Mouse (Mus musculus): ENCODE measurements around the gene Bcl2l1.

The Bcl2l1 gene

DNA sequence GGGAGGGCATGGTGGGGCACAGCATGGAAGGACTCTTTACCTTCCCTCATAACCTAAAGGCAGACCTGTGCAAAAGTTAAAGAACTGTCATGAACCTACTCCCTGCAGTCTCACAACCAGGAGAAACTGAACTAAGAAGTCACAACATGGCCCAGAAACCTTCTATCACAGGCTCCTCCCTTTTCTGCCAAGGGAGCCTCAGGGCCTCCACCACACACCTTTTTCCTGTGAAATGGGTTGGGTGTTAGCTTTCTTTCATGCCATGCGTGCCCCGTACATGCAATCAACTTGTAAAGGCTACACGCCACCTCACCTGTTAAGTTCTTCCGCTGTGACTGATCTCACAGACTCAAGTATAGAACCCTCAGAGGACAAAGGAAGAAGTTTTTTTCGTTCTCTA lies 28.4 kb downstream of the Bcl2l1 start:
- DNase-seq (ENCODE audit: low spot score): no peak

DNA sequence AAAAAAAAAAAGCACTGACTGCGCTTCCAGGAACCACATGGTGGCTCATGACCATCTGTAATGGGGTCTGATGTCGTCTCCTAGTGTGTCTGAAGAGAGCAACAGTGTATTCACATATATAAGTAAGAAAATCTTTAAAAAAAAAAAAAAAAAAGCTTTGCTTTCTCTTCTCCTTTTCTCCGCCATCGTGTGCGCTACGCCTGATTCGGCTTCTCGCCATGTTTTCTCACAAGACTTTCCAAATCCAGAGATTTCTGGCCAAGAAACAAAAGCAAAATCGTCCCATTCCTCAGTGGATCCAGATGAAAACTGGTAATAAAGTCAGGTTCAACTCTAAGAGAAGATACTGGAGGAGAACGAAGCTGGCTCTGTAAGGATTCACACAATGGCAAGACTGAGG lies 29.2 kb downstream of the Bcl2l1 start:
- no peak for DNase-seq (ENCODE audit: low spot score)

DNA sequence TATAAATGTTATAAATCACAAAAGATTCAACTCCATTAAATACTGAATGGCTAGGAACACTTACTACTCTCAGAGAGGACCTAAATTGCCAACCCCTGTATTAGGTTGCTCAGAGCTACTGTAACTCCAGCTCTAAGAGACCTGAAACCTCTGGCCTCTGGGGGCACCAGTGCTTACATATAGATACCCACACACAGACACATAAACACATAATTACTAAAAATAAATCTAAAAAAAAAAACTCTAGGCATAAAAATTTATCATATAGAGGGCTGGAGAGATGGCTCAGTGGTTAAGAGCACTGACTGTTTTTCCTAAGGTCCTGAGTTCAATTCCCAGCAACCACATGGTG lies 30.8 kb downstream of the Bcl2l1 start:
- DNase-seq (ENCODE audit: low spot score): no peak

DNA sequence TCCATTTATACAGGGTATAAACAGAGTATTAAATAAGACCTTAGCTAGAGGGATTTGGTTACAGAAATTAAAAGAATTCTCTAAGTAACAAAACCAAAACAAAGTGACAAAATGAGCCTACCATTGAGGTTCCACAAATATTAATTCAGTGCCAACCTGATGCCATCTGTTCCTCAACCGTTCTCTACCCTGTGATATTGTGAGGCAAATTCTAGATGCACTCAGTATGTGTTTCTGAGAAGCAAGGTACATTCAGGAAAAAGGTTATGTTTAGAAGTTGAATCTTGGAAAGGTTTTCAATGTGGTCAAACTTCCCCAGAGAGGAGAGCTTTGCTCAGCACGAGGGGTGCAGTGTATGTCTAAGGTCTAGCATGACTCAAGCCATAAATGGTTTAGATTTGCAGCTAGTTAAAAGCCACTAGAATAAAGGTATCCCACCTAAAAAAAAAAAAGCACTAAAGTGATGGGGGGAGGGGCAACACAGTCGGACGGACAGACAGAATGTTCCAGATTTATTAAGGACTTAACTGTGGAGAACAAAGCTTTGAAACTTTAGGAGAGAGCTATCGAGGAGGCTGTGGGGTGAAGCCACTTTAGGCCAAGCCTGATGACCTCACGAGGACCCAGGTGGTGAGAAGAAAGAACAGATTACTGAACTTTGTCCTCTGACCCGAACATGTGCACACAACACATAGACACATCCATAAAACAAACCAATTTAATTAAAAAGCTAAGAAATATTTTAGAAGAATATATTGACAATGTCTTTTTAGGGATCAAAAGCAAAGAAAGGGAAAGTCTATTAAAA lies 31.4 kb downstream of the Bcl2l1 start:
- no peak for DNase-seq (ENCODE audit: low spot score)

DNA sequence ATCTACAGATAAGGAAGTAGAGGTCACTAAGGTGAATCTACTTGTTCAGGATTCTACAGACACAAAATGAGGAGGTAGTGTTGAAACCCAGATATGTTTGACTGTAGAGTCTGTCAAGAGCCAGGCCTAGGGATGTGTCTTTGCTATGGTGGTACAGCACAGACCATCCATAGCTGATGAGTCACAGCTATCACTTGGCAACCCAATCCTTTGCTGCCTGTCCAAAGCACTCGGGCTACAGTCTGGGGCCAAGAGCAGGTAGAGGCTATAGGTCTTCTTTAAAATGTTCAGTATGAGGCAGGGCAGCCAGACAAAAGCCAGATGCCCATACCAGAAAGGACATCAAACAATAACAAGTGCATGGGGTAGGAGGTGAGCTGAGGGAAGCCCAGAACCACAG lies 33.9 kb downstream of the Bcl2l1 start:
- DNase-seq (ENCODE audit: low spot score): no peak

DNA sequence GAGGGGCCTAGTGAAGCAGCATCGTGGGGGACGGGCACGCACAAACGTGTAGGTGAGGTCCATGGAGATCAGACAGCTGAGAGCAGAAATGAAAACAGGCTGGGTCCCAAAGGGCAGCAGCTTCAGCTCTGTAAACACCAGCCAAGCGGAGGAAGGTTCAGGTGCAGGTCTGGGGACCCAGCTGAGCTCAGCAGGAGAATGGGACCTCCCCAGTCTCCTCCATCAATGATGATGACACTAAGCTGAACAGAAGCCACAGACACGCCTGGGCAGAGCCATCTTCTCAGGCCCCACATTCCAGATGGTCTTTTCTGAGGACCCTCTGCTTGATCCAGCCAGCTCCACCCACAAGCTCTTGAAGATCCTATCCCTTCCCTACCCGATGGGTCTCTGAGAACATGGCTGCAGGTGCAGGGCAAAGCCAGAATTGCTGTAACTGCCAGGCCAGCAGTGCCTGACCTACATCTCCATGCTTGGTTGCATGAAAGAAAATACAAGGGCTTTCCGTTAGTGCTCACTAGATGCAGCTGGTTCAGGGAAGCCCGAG lies 37.2 kb downstream of the Bcl2l1 start:
- DNase-seq (ENCODE audit: low spot score): no peak

DNA sequence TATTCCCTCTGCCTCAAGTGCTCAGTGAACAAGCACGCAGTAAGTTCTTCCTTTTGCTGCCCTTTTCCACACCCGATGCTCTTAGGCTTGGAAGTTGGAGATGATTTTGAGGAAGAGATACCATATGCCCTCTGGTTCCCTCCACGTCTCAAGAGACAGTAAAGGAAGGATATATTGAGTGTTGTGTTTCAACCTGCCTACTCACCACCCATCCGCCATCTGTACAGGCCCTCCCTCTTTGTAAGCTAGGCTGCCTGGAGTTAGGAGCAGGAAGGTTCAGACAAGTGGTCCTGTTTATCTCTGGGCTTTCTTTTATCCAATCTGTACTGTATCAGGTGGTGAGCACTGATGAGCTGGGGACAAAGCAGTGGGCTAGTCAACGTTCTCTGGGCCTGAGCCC lies 38.1 kb downstream of the Bcl2l1 start:
- DNase-seq (ENCODE audit: low spot score): no peak

DNA sequence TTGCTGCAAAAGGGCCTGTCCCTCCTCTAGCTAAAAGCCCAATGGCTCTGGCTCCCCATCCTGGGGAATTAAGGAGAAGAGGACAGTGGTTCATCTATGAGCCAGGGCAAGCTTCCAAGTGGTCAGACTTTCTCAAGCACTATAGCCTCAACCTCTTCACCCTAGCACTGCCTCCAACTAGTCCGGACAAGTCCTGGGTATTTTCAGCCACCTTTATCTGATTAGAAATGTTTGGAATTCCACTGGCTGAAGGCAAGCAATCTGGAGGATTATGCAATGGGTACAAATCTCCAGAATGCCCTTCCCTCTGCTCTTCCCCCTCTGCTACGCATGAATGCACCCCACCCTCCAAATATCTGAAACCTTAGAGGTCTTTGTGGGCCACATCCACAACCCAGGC lies 39.1 kb downstream of the Bcl2l1 start:
- DNase-seq (ENCODE audit: low spot score): no peak

DNA sequence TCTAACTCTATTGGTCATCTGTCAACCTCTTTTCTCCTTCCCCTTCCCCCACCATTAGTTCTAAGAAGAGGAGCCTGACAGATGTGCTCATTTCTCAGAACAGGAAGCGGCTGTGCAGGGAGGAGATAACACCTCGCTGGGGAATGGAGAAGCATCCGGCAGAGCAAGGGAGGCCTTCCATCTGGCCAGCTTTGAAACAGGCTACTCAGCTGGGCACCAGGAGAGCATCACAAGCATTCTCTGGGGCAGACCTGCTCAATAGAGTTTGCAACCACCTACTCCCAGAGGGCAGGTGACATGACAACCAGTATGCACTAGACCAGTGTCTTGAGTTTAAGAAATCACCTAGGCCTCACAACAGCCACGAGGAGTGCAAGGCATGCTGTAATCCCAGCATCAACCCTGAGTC lies 41.9 kb downstream of the Bcl2l1 start:
- no peak for DNase-seq (ENCODE audit: low spot score)

DNA sequence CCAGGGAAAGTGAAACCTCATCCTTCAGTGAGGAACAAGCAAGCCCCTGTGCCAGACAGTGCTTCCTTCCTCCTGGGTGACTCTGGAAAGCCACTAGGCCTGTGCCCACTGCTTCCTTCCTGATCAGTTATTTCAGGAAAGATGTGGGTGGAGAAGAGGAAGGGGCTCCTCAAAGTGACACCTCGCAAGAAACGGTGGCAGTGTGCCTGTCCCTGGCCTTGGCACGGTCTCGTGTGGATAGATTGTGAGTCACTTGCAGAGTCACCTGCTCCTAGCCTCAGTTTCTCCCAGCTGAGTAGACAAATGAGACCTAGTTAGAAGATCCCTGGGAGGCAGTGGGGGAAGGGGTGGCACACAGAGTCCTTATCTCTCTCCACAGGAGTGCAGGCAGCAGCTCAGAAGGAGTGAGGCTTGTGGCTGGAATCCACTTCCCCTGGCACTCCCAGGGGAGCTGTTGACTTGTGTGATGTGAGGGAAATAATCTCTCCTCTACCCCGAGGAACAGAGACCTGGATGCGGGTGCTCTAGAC lies 42.6 kb downstream of the Bcl2l1 start:
- DNase-seq (ENCODE audit: low spot score): no peak

DNA sequence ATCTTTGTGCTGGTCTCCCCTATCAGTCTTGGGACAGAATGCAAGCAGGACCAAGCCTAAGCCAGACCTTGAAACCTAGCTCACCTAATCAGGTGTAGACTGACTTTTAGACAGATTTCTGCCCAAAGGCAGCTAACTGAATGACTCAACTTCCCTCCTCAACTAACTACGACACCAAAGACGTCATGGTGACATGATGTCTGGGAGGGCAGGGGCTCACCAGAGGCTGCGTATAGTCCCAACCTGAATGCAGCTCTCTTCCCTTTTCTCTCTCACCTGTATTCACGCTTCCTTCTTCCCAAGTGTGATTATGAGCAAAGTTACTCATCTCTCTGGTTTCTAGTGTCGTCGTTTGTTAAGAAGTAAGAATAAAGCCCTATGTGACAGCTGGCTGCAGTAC lies 44.0 kb downstream of the Bcl2l1 start:
- no peak for DNase-seq (ENCODE audit: low spot score)

DNA sequence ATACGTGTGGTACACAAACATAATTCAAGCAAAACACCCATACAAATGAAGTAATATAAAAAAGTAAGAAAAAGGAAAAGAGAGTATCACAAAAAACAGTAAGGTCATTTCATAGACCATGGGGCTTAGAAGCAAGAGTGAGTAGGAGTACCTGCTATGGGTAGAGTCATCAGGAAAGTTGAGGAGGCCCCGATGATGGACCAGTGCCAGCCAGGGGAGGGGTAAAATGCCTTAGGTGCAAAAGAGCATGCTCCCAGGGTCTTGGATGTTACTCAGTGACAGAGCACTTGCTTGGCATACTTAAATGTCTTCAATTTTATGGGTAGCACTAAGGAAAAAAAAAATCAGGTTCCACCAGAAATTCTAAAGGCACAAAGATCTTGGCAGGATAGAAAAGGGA lies 44.4 kb downstream of the Bcl2l1 start:
- DNase-seq (ENCODE audit: low spot score): no peak

DNA sequence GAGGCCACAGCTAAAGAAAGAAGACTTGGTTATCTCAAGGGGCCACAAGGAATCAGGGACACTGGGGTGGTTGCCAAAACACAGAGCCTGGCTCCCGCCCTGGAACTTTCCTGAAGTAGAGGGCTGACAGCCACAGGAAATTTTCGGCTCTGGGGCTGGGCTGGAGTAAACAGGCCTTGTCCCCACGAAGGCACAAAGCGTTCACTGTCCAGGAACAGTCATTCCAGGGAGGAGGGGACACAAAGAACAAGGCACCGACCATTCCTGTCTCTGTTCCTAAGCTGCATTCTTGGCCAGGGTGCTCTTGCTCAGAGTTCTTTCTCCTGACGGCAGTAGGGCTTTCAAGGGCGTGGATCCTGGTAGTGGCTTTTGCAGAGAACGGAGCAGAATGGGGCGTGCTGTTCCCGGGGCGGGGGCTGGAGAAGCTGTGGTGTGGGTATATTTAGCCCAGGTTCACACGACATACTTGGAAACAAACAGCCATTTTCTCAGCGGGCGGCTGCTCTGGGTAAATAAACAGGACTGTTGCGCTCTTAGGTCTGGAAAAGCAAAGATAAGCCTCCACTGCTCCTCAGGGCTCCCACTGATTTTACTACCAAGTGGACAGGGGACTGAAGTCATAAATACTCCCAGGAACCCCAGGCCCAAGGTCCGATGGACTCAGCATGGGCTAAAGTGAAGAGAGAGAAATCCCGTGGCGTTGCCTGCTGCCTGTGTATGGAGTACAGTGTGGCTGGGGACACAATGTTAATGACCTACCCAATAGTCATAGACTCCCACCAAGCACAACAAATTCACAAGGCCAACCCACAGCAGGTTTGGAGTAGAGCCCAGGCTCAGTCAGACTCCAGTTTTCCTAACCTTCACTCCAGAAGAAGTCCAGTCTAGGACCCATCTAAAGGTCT lies 45.8 kb downstream of the Bcl2l1 start:
- no peak for DNase-seq (ENCODE audit: low spot score)

DNA sequence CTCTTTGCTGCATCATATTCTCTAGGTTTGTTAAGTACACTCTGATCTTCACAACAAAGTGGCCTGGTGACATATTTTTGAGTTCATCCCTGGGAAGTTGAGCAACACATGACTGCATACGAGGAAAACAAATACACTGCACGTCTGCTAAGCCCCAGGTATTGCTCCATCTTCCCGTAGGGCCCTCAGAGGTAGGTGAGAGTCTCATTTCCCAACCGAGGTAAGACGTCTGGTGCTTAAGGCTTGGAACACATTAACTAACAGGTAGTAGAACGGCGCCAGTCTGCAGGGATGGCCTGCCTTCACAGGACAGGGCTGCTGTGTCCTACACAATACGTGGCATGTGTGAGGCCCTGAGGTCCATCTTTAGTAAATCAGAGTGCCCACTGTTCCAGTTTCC lies 46.9 kb downstream of the Bcl2l1 start:
- no peak for DNase-seq (ENCODE audit: low spot score)

DNA sequence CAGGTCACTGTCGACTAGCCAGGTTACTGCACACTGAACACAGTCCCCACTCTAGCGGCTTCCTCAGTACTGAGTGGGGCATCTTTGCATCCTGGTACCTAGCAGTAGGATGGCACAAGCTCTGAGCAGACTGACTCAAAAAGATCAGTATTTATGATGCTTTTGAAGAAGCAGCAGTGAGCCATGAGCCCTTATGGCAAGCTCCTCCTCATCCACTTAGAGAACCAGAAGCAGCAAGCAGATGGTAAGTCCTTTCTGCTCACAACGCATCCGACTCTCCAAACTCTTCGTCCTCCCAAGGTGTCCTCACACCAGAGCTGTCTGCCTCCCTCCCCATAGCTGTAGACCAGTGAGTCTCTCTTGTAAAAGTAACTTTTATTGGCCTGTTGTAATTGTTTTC lies 48.3 kb downstream of the Bcl2l1 start:
- DNase-seq (ENCODE audit: low spot score): no peak

DNA sequence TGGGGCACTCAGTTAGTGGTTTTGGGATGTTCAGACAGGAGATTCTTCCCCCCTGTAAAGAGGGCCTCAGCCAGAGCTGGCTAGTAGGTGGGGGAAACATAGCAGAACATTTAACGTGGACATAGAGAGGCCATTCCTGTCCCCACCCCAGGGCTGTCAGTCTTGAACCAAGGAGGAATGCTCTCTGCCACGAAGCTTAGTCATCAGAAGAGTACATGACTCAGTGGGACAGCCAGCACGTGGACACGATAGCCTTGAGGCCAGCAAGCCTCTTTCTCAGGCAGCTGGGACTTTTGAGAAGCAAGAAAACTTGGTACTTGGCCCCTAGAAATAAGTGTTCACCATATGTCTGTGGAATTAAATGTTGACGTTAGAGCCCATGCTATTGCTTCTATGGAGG lies 48.9 kb downstream of the Bcl2l1 start:
- DNase-seq (ENCODE audit: low spot score): no peak

DNA sequence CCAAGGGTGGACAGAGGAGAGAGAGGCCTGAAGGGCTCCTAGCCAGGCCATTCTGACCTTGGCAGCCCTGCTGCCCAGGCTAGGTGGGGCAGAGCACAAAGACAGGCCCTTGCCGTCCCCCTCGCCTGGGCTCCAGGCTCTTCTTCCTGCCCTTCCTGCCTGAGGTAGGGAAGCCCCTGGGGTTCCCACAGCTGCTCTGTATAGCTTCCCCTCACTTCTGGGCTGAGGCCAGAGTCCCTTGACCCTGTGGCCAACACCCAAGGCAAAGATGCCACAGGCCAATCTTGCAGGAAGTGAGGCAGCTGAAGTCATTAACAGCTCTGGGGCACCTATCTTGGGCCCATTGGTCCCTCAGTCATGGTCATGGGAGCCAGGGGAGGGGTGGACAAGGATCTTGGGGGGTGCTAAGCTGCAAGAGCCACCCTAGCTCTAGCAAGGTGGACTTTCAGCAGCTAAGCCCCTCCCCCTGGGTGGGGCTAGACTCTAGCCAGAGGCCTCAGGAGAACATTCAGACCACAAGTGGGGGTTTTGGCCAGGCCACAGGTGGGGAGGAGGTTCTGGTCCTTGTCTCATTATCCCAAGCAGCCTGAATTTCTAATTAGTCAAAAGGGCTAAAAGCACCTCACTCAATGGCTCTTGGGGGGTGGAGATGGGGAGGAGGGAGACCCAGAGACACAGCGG lies 50.4 kb downstream of the Bcl2l1 start:
- no peak for DNase-seq (ENCODE audit: low spot score)

DNA sequence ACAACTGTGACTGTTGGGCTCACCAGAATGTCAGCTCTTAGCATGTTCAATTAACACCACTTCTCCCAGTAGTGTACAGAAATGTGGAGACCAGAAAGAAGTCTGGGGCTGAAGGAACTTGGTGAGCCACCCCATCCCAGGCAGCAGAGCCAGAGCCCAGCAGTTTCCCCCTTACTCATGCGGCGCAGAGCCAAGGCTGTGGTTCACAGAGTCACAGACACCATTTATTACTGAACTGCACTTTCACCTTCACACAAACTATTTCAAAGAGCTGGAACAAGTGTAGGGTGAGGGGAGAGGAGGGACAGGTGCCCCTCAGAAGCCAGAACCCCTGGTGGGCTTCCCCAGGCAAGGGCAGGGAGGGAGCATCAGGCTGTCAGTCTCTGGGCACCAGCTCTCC lies 51.1 kb downstream of the Bcl2l1 start:
- DNase-seq (ENCODE audit: low spot score): no peak

DNA sequence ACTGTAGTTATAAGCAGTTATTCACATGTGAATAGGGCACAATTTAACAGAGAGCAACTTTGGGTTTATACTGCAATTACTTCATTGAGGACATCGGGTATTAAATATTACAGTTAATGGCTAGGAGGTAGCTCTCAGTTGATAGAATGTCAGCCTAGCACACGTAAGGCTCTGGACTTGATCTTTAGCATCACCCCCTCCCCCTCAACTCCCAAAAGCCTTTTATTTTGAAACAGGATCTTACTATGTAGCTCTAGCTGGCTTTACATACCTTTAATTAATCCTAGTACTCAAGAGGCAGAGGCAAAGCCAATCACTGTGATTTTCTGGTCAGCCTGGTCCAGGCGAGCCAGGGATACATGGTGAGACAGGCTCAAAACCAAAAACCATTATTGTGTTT lies 54.4 kb downstream of the Bcl2l1 start:
- DNase-seq (ENCODE audit: low spot score): no peak

DNA sequence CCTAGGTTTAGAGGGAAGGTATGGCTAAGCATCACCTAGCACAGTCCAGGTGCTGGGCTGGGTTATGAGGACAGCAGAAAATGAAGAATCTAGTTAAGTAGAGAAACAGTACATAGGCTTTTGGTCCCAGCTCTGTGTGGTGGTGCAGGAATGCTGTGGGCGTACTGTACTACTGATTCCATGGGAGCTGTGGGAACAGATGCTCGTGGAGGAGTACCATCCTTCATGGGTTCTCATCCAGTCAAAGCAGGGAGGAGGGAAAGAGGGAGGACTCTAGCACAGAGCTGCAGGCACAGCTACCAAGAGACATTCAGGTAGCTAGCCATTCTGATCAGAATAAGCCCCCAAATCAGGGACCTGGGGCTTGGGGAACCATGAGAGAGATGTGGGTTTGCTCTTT lies 55.1 kb downstream of the Bcl2l1 start:
- no peak for DNase-seq (ENCODE audit: low spot score)

DNA sequence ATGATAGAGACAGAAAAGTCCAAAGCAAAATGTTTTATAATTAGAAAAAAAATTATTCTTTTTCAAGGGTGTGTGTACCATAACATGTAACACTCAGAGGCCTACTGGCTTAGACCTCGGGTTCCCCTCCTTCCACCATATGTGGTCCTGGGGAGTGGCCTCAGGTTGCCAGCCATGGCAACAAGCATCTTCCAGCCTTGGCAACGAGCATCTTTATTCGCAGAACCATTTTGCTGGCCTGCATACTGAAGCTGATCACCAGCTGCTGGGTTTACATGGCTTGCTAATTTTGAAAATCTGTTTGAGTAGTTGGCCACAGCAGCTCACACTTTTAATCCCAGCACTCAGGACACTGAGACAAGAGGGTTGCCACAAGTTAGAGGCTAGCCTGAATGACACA lies 55.5 kb downstream of the Bcl2l1 start:
- no peak for DNase-seq (ENCODE audit: low spot score)

DNA sequence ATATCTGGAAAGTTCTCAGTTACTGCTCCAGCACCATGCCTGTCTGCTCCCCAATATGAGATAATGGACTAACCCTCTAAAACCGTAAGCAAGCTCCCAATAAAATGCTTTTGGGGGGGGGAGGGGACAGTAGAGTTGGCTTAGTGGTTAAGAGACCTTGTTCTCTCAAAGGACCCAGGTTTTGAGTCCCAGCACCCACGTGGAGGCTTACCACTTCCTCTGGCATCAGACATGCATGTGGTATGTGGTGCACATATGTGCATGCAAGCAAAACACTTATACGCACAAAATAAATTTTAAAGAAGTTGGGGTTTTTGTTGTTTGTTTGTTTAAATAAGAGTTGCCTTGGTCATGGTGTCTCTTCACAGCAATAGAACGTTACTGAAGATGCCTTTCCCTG lies 56.2 kb downstream of the Bcl2l1 start:
- DNase-seq (ENCODE audit: low spot score): no peak

Data from ovary, postnatal 14 days (tissue).